Mouse (Mus musculus): ENCODE results near the gene Lig4.

Lig4 gene

GRCm38 (mm10) chr8:9977573-9978314 lies at the start of gene Lig4, which contains the start of gene Abhd13:
Gene Lig4 (minus strand): TSS chr8:9977686.
Gene Abhd13 (plus strand): TSS chr8:9977707.
- DNase-seq: peak; percentile 100

DNA sequence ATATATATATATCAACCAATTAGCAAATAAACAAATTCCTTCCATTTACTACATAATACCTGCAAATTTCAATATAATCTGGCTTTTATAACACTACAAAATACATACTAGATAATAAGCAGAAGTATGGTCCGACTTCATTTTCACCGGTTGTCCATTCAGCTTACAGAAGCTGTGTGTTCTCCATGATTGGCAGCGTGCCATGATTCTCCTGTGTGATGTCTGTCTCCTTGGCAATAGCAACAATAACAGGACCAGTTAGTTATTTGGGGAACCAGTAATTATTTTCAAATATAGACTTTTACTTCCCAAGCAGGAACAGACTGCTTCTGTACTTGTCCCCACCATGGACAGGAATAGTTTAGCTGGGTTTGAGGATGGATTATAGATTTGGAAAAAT lies 39.7 kb upstream of the Lig4 start:
- DNase-seq: no peak

DNA sequence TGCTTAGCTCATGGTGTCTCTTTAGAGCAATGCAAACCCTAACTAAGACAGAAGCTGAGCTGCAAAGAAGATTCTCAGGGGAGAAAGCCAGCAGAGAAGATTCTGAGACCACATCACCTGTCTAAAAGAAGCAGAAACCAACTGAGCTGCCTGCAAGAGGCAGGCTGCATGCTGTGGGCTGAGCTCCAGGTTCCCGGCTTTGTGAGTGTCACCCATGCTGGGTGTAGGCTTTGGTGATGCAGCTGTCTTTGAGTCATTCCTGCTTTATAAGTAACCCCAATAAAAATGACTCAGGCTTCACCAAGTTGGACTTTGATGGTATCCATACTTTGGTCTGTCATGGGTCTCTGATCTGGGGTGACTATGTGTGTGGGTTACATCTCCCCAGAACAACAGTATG lies 38.8 kb upstream of the Lig4 start:
- no peak for DNase-seq

GRCm38 (mm10) chr8:10007660-10008028 lies 30.2 kb upstream of the Lig4 start:
- DNase-seq: no peak

- peak; percentile 15 for DNase-seq
These were observed 29.6 kb upstream of the Lig4 start for GRCm38 (mm10) chr8:10006986-10007659.

- DNase-seq: peak; percentile 5
These were observed 28.9 kb upstream of the Lig4 start, which contains the start of gene Tnfsf13b for GRCm38 (mm10) chr8:10006156-10006985. Gene Tnfsf13b (plus strand): TSS chr8:10006467.

GRCm38 (mm10) chr8:10004115-10004514 lies 26.6 kb upstream of the Lig4 start:
- no peak for DNase-seq

DNA sequence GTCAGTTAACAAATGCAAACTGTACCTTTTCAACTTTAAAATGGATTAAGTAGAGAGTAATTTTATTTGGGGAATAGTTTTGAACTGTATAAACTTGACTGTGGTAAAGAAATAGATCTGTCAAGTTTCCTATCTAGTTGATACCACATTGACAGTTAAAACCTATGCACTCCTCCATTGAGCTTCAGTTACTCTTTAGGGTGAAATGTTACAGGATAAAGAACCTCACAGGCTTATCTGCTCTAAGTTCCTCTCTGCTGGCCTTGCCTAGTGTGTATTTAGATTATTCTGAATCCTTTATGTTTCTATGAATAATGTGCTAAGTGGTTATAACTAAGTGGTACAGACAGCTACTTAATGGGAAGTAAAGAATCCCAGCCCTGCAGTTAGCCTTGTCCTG lies 2.7 kb upstream of the Lig4 start:
- DNase-seq: no peak

DNA sequence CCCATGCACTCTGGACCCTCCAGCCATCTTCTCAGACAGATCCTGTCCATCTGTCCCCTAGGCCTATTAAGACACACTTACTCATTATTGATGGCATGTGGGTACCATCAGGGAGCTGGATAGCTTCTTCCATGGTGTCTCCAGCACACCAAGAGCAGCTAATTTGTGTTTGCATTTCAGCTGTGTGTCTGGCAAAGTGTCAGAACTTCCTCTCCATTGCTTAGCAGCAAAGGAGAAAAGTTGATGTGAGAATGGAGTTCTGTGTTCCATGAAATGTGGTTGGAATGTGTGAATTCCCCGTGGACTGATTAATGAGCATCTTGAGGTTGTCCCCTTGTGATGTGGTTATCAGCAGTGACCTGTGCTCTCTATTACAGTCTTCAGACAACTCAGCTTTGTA lies 2.3 kb upstream of the Lig4 start:
- no peak for DNase-seq

- peak; percentile 25 for DNase-seq
These were observed 1.2 kb upstream of the Lig4 start for GRCm38 (mm10) chr8:9978475-9979230.

DNA sequence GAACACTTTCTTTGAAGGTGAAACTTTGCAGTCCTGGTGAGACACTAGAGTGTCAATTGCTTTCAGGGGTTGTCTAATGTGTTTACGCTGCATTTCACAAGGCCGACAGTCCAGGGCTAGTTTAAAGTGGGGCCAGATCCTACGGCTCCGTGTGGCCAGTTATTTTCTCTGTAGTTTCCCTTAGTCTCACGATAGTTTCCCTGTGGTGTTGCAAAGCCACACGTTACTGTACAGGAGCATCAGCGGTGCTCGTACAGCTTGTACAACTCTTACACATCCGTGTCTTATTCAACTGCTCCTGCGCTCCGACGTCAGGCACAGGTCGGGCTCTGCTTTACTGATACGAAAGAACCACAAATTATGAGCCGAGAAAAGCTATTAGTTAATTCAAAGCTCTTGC lies 470 bp downstream of the Lig4 start:
- peak; percentile 32 for DNase-seq

DNA sequence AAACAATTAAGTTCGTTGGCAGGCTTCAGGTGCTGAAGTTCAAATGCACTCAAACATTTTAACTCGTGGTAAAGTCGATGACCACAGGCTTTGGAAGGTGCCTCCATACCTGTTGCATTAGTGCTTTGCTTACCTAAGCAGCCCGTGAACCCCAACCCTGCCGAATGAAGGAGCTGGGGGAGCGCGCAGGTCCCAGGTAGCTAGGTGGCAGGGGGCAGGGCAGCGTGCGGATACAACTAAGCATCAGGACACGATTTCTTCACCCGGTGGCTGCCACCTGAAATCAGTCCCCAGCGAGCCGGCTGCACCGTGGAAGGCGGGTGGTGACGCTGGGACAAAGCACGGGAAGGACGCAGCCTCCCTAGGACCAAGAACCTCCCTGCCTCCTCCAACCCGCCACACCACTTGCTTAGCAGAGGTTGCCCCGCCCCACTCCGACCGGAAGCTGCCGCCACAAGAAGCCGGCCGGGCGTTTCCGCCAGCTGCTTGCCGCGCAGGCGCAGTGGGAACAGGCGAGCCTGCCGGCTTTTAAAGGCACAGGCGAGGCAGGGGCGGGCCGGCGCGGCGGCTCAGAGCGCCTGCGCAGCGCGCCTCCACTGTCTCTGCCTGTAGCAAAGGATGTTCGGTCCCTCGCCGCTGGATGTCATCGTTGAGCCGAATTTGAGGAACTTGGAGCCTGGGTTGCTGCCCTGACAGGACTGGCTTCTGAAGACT lies 1.4 kb downstream of the Lig4 start:
- peak; percentile 99 for DNase-seq

- DNase-seq: no peak
These were observed 2.2 kb downstream of the Lig4 start for GRCm38 (mm10) chr8:9975276-9975675.

DNA sequence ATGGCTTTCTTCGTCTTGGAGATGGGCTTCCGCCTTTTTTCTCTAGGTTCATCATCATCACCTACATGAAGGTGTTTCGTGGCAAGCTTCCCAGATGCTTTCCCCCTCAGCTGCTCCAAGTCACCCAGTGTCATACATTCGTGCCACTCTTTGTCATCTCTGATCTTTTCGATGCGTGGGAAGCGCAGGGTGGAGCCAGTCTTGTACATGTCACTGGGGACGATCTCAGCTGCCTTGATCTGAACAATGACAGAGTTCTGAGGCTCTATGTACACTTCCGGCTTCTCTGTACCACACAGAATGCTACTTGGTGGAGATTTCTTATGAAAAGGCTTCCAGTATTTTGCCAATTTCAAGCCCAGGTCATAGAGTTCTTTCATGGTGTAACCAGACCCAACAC lies 5.6 kb downstream of the Lig4 start:
- no peak for DNase-seq

DNA sequence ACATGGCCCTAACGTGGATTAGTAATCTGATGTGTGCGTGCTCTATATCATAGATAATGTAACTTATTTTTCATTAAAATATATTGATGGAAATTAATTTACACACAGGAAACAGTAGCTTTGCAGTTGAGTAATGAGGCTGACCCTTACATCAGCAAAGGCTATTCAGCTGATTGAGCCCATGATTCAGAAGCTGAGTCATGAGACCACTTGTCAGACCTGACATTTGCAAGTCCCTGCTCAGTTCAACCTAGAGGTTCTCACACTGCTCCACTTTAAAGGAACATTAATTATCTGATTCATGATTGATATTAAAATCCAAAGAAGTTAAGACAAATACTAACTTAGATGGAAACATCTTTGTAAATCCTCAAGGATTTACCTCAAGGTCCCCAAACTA lies 17.6 kb downstream of the Lig4 start:
- DNase-seq: no peak

GRCm38 (mm10) chr8:9958338-9958737 lies 19.1 kb downstream of the Lig4 start:
- no peak for DNase-seq

DNA sequence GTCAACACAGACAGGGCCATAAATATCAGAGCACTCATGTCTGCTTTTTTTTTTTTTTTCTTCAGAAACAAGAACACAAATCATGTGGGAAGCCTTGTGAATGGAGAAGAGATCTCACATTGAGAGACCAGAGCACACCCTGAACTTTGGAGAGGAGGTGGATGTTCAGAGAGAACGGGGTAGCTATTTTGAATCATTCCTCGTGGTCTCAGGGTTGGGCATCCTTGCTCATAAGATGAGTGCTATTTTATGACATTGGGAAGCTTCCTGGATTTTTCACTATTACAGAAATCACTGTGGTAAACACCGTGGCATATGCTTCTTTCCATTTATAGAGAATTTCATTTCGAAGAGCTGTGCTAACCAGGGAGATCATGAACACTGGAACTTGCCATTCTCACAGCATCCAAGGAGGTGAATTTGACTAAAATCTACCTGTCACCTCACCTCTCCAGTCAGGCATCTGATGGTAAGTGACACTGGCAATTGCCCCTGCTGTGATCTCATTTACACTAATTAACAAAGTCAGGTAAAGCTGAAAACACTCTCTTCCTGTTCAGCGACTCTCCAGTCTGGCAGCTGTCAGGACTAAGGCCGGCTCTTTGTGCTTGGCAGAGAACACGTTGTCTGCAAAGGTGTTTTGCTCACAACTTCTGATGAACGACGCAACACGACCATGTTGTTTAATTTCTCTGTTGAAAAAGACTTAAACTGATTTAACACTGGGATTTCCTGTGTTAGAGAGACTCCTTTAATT lies 28.2 kb downstream of the Lig4 start:
- DNase-seq: no peak

DNA sequence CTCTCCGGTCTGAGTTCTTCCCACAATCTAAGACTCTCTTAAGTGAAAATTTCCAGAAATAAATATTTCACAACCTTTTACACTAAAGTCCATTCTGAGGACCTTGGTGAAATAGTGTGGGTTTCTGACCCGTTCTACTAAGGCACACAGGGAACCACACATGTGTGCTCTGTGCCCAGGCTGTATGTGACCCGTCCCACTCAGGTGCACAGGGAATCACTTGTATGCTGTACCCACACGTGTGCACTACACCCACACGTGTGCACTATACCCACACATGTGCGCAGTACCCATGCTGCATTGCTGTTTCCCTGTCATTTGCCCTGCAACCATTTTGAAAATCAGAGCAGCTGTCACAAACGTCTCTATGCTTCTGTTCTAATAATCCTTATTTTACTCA lies 41.9 kb downstream of the Lig4 start:
- DNase-seq: no peak

DNA sequence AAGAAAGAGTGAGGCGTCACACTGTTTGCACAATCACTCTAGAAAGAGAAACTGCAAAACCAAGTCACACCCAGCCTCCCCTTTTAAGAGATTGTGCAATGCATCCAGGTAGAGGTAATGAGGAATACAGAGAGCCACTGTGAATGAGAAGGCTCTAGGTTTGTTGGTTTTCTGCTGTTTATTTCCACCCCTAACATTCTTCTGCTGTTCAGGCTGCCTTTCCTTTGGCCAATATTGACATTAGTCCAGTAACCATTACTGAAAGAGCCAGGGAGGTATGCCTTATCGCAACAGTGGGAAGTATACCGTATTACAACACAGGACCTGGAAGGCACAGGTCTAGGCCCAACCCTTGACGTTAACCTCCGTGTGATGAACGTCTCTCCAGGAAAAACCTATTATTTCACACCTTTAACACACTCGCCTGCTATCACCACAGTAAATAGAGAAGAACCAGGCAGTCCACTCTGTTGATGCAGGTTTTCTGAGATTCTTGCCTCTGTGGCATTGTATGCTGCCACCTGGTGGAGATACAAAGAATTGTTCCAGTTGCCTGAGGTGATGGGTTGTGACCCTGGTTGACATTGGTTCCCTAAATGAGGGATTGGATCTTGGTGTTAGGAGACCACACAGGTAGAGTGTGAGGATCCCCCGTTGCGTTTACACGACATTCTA lies 42.5 kb downstream of the Lig4 start:
- DNase-seq: peak; percentile 34

- DNase-seq: no peak
These were observed 44.8 kb downstream of the Lig4 start for GRCm38 (mm10) chr8:9932711-9933110.
